Mouse (Mus musculus) lung, postnatal 0 days (tissue): ENCODE measurements around the gene Qpctl. TPM values are rescaled to one million over a fixed set of nuclear protein-coding genes. Genes with fewer than 3 reads are reported as not detected.

ENCODE experiments used
- ATAC-seq: fragments of 200-750 bp; cut with Nextera tagmentation; 2 replicates; pipeline ENCODE4 v1.8.0; 2017; ENCODE audit warnings: moderate library complexity
- DNase-seq: peaks from one replicate; pipeline ENCODE4 v3.0.0-alpha.2; 2016; ENCODE audit warnings: low spot score
- H3K27ac ChIP-seq: fragments of 300-500 bp; sonication (generic); 2 replicates; pipeline ENCODE4 v1.5.1; 2014; ENCODE audit warnings: antibody characterized with exemption, mild to moderate bottlenecking, low read length, mixed read lengths
- H3K27me3 ChIP-seq: fragments of 300-500 bp; sonication (generic); replicated peaks from 2 replicates; pipeline ENCODE4 v1.6.1; 2014; ENCODE audit warnings: low read length, mixed read lengths; ENCODE audit not compliant: insufficient read depth
- H3K36me3 ChIP-seq: fragments of 300-500 bp; sonication (generic); 2 replicates; pipeline ENCODE4 v1.6.1; 2014; ENCODE audit warnings: low read length, mixed read lengths; ENCODE audit not compliant: insufficient read depth
- H3K4me1 ChIP-seq: fragments of 300-500 bp; sonication (generic); 2 replicates; pipeline ENCODE4 v1.6.1; 2014; ENCODE audit warnings: antibody characterized with exemption, low read depth, low read length, mixed read lengths; ENCODE audit not compliant: insufficient read depth
- H3K4me2 ChIP-seq: fragments of 300-500 bp; sonication (generic); replicated peaks from 2 replicates; pipeline ENCODE4 v1.6.1; 2014; ENCODE audit warnings: low read depth, mild to moderate bottlenecking, low read length, moderate library complexity, mixed read lengths
- H3K4me3 ChIP-seq: fragments of 300-500 bp; sonication (generic); 2 replicates; pipeline ENCODE4 v1.5.1; 2014; ENCODE audit warnings: low read depth, low read length
- H3K9ac ChIP-seq: fragments of 300-500 bp; sonication (generic); replicated peaks from 2 replicates; pipeline ENCODE4 v1.6.1; 2014; ENCODE audit warnings: low read depth, mild to moderate bottlenecking
- H3K9me3 ChIP-seq: fragments of 300-500 bp; sonication (generic); 2 replicates; pipeline ENCODE4 v1.6.1; 2016; ENCODE audit warnings: low read length, mixed read lengths
- CTCF ChIP-seq: IDR thresholded peaks from 2 replicates; pipeline ENCODE4 v1.5.1; 2016; ENCODE audit warnings: antibody characterized with exemption, mild to moderate bottlenecking
- EP300 ChIP-seq: IDR thresholded peaks from 2 replicates; pipeline ENCODE4 v1.6.1; 2016; ENCODE audit warnings: antibody characterized with exemption, mild to moderate bottlenecking, control low read depth
- WGBS: fragments of 180-500 bp; shearing (Covaris S2); extraction: QIAGEN DNeasy Blood & Tissue Kit; methylation state at CpG from one replicate; pipeline ENCODE4 v1.1.7; 2014; 5-methylcytosine and 5-hydroxymethylcytosine counted together
- polyA plus RNA-seq: library from polyadenylated mRNA; unstranded; fragments of >200 nt; fragmentation: Nextera tagmentation; extraction: Ambion mirVana; gene quantifications from 2 replicates; pipeline ENCODE4 v1.2.1, GENCODE M21; 2015

Gene Qpctl
- polyA plus RNA-seq, 1 experiment from 2014 or later: 14.1 TPM

GRCm38 (mm10) chr7:19176516-19176947 is 27.4 kb upstream of the Qpctl start:
- Histone ChIP-seq H3K9me3 (no peaks in the 10 kb centered on the region), H3K4me1 (peaks cover 17% of the 10 kb centered on the region; the same call in 1 of the 2 replicates), H3K4me3 (no peak overlapping the region), H3K27me3 (peaks cover 37% of the 10 kb centered on the region), H3K36me3 (no peaks in the 10 kb centered on the region), H3K27ac (no peak overlapping the region), H3K4me2 (no peak overlapping the region), H3K9ac (no peak overlapping the region)
- 10% methylated on average over 14 of the region's 21 CpGs for WGBS
- no peak for DNase-seq
- TF ChIP-seq EP300 (no peak), CTCF (no peak)
- no peak for ATAC-seq

- H3K36me3 ChIP-seq: no peaks in the 10 kb centered on the region
- H3K4me2 ChIP-seq: no peak within 1 kb of the TSS
- H3K4me3 ChIP-seq: no peak within 1 kb of the TSS
- TF ChIP-seq CTCF: no peak
- no peak for TF ChIP-seq EP300
- peak; percentile 27 for ATAC-seq
- H3K9me3 ChIP-seq: no peaks in the 10 kb centered on the region
- H3K27me3 ChIP-seq: peaks cover 37% of the 10 kb centered on the region
- DNase-seq: peak; percentile 62
- no peak within 1 kb of the TSS for H3K27ac ChIP-seq
- WGBS: 2% methylated on average over 30 of the region's 30 CpGs
- H3K9ac ChIP-seq: no peak within 1 kb of the TSS
- H3K4me1 ChIP-seq: peaks cover 14% of the 10 kb centered on the region; the same call in 1 of the 2 replicates
Observed at GRCm38 (mm10) chr7:19175708-19176515, 26.8 kb upstream of the Qpctl start, which contains the start of gene Eml2. Eml2 (plus strand) TSS chr7:19176421.

- no peak overlapping the region for H3K9ac ChIP-seq
- no peaks in the 10 kb centered on the region for H3K36me3 ChIP-seq
- H3K27me3 ChIP-seq: peaks cover 22% of the 10 kb centered on the region
- peak overlapping the region; percentile 47 for H3K4me2 ChIP-seq
- no peak overlapping the region for H3K27ac ChIP-seq
- DNase-seq (peak; percentile 85), ATAC-seq (peak; percentile 68)
- no peaks in the 10 kb centered on the region for H3K9me3 ChIP-seq
- TF ChIP-seq CTCF (peak; percentile 93), EP300 (no peak)
- peaks cover 9% of the 10 kb centered on the region; the same call in 1 of the 2 replicates for H3K4me1 ChIP-seq
- WGBS: 2% methylated on average over 17 of the region's 17 CpGs
- H3K4me3 ChIP-seq: peak overlapping the region; percentile 17; the same call in 1 of the 2 replicates
Observed at GRCm38 (mm10) chr7:19172874-19173273, 23.8 kb upstream of the Qpctl start.

- Histone ChIP-seq H3K4me2 (no peak overlapping the region), H3K36me3 (no peaks in the 10 kb centered on the region), H3K9me3 (no peaks in the 10 kb centered on the region), H3K4me1 (peaks cover 9% of the 10 kb centered on the region; the same call in 1 of the 2 replicates), H3K4me3 (no peak overlapping the region), H3K27ac (no peak overlapping the region), H3K27me3 (peaks cover 12% of the 10 kb centered on the region), H3K9ac (no peak overlapping the region)
- DNase-seq: no peak
- no peak for TF ChIP-seq CTCF
- TF ChIP-seq EP300: no peak
- 42% methylated on average over 8 of the region's 8 CpGs for WGBS
- ATAC-seq: no peak
Observed at GRCm38 (mm10) chr7:19171831-19172230, 22.7 kb upstream of the Qpctl start.

- Histone ChIP-seq H3K4me3 (no peak overlapping the region), H3K27ac (no peak overlapping the region), H3K36me3 (no peaks in the 10 kb centered on the region), H3K27me3 (no peaks in the 10 kb centered on the region; the same call in 1 of the 2 replicates), H3K4me2 (no peak overlapping the region), H3K4me1 (peaks cover 16% of the 10 kb centered on the region; the same call in 1 of the 2 replicates), H3K9me3 (no peaks in the 10 kb centered on the region), H3K9ac (no peak overlapping the region)
- DNase-seq (peak; percentile 47), ATAC-seq (peak; percentile 42)
- TF ChIP-seq EP300: no peak
- TF ChIP-seq CTCF: no peak
- 37% methylated on average over 6 of the region's 8 CpGs for WGBS
Observed at GRCm38 (mm10) chr7:19170142-19170541, 21.1 kb upstream of the Qpctl start.

- H3K27me3 ChIP-seq: no peaks in the 10 kb centered on the region; the same call in 1 of the 2 replicates
Observed at GRCm38 (mm10) chr7:19169506-19169905, 20.4 kb upstream of the Qpctl start.

More at GRCm38 (mm10) chr7:19169506-19169905, 20.4 kb upstream of the Qpctl start:
- Histone ChIP-seq H3K4me1 (peaks cover 16% of the 10 kb centered on the region; the same call in 1 of the 2 replicates), H3K4me2 (no peak overlapping the region), H3K9ac (no peak overlapping the region), H3K36me3 (no peaks in the 10 kb centered on the region), H3K27ac (no peak overlapping the region), H3K4me3 (no peak overlapping the region), H3K9me3 (no peaks in the 10 kb centered on the region)
- WGBS: 51% methylated on average over 10 of the region's 10 CpGs
- DNase-seq (no peak), ATAC-seq (no peak)
- TF ChIP-seq CTCF (no peak), EP300 (no peak)
